ENCODE assay signal across 25 mouse cellular contexts in the genomic region with DNA sequence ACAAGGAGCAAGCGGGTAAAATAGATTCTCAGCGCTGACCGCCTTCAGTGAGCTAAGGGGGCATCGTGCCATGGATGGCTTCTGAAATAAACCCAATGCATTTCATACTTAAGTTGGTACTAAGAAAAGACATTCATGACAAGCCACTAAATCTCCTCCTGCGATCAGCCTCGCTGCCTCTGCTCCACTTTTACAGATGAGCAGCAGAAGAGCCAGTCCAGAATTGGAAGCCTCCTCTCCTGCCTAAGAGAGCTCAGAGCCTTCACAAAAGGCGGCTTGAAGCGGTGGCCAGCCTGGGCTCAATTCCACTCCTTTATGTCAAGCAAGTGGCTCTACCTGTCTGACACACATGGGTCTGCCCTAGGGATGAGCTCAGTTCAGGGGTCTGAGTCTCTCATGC. TPM values are rescaled to one million over a fixed set of nuclear protein-coding genes. Genes with fewer than 3 reads are reported as not detected.
DNase-seq lines count a peak whose midpoint lies in the region; TF ChIP-seq lines count a peak whose summit lies in the region.
"Had no signal": no experiment of that assay in that cellular context is flagged by ENCODE, and none has a peak within 500 bp of the region (broad histone marks: within the 10 kb centered on the region; RNA-seq: fewer than 3 reads in every experiment).

No protein-coding gene starts in this region.

- TF ChIP-seq POLR2A in cortical plate, adult 2 months (IDR thresholded peaks at IDR 0.05; ENCODE audit: extremely low read depth, insufficient read depth, low read length), result peak; percentile 55; the same call in 1 of the 2 replicates

- peak overlapping the region; percentile 94; the same call in 1 of the 2 replicates for H3K27ac ChIP-seq in layer of hippocampus, adult 2 months
- H3K27ac ChIP-seq in cortical plate, adult 2 months (ENCODE audit: insufficient read depth, low read length), result peak overlapping the region; percentile 27
- H3K27ac ChIP-seq: embryonic facial prominence, embryonic 10.5 days; embryonic facial prominence, embryonic 12.5 days; forebrain, embryonic 13.5 days; forebrain, embryonic 15.5 days had no signal

- no peak for DNase-seq in layer of hippocampus, adult 2 months (ENCODE audit: low spot score in 2 of 2)
- no peak for DNase-seq in layer of hippocampus, adult 9-10 months (ENCODE audit: low spot score)
- DNase-seq in brain, adult 2 months (ENCODE audit: low read depth, low spot score), result peak; percentile 63
- DNase-seq in MN1 (ENCODE audit: low spot score), result no peak
- DNase-seq: adrenal gland, adult 8-10 months; adrenal gland, postnatal 14 days; adrenal gland, postnatal 36 days; cerebellum, adult 11 months; cerebellum, adult 18-20 months; cerebellum, adult 8-10 months; cerebellum, adult 9-11 months; cerebellum, postnatal 14 days; forebrain, postnatal 0 days had no signal

- peak overlapping the region; percentile 84 for H3K4me3 ChIP-seq in layer of hippocampus, adult 2 months
- peak overlapping the region; percentile 32 for H3K4me3 ChIP-seq in cortical plate, adult 2 months (ENCODE audit: insufficient read depth, low read length)
- H3K4me3 ChIP-seq: embryonic facial prominence, embryonic 10.5 days; embryonic facial prominence, embryonic 12.5 days; forebrain, embryonic 13.5 days; forebrain, embryonic 15.5 days had no signal

- TF ChIP-seq CTCF in layer of hippocampus, adult 2 months (conservative IDR thresholded peaks at IDR 0.05), result no peak
- TF ChIP-seq CTCF in cortical plate, adult 2 months (IDR thresholded peaks at IDR 0.05; ENCODE audit: extremely low read depth, insufficient read depth, low read length), result no peak

- peaks cover 3% of the 10 kb centered on the region for H3K4me1 ChIP-seq in cortical plate, adult 2 months (ENCODE audit: control insufficient read depth, insufficient read depth, low read length)

RNA-seq across cellular contexts. Expression of a gene that starts 5.1 kb away (rescaled TPM):
- 1,000 to 10,000 TPM; 2,418 to 2,601 TPM for total RNA-seq in layer of hippocampus, adult 2 months (2021)
- 1,156 and 1,221 TPM in 2 replicates for polyA plus RNA-seq in cortical plate, adult 2 months (2012; rRNA removed)
- polyA plus RNA-seq: activated CD4-positive, CD25-positive, alpha-beta regulatory T cell, adult 4 months; C2C12; Patski had no signal

RNA-seq across cellular contexts. Expression of a gene that starts 11.4 kb away (rescaled TPM):
- total RNA-seq in layer of hippocampus, adult 2 months (2021), result not detected
- not detected in 2 replicates for polyA plus RNA-seq in cortical plate, adult 2 months (2012; rRNA removed)
- total RNA-seq: adrenal gland, adult 18-20 months; adrenal gland, adult 8-10 months; adrenal gland, postnatal 14 days; adrenal gland, postnatal 36 days; common myeloid progenitor, adult 5-6 weeks; forebrain, postnatal 0 days; MEL had no signal
- polyA plus RNA-seq: activated CD4-positive, CD25-positive, alpha-beta regulatory T cell, adult 4 months; forebrain, embryonic 13.5 days; forebrain, embryonic 15.5 days; forebrain, postnatal 0 days; frontal cortex, adult 2 months; Patski had no signal

RNA-seq across cellular contexts. Expression of a gene that starts 20.1 kb away (rescaled TPM):
- total RNA-seq in layer of hippocampus, adult 2 months (2021), result 10 to 100 TPM; 77.5 to 78.6 TPM
- polyA plus RNA-seq in cortical plate, adult 2 months (2012; rRNA removed), result 72.0 and 76.5 TPM in 2 replicates
- total RNA-seq: common myeloid progenitor, adult 5-6 weeks had no signal
- polyA plus RNA-seq: Patski had no signal

RNA-seq across cellular contexts. Expression of a gene that starts 58.6 kb away (rescaled TPM):
- 10 to 100 TPM; 41.0 to 42.4 TPM for total RNA-seq in layer of hippocampus, adult 2 months (2021)
- 48.9 and 51.7 TPM in 2 replicates for polyA plus RNA-seq in cortical plate, adult 2 months (2012; rRNA removed)
